Mouse (Mus musculus) urinary bladder, postnatal 14 days (tissue): ENCODE data around the gene Ankrd31.
A peak's percentile ranks its signal among the peaks of the same experiment; 100 is the strongest.
"Not testable (repeated sequence)": the region's sequence is repeated elsewhere in the genome, so short reads cannot be mapped to it uniquely, and the experiment has no call there.

ENCODE experiments used
- DNase-seq: peaks from one replicate; pipeline ENCODE4 v3.0.0; 2021; ENCODE audit warnings: low spot score

The Ankrd31 gene

DNA sequence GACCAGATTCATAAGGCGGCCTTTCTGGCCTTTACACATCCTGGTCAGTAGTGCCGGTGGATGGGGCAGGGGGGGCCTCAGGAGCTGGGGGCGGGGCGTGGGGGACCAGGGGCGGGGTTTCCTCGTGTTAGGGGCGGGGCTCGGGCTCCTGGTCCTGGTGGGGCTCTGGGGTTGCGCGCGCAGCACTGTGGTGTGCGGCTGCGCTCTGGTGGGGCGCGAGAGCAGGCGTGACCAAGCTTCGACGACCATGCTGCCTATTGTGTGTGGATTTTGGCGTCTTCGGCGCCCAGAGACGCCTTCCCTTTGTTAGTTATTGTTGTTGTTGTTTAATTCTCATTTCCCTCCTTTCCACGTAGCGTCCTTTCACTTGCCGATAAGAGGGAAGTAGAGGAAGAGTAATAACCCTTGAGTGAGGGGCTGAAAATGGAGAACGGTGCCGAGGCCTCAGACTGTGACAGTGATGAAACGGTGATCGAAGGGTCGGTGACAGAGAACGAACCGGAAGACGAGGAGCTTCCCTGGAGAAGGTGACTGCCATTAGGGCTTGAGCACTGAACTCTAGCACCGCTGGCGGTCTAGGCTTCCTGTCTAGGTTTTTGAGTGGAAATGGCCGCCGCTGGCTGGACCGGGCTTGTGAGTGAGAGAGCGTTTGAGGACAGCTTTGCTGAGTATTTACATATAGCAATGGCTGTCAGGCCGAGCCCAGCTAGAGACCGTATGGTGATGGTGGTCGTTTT is at the start of gene Ankrd31:
TSS of gene Ankrd31 (plus strand) at position 164 of the 737 bp plus-strand sequence.
- DNase-seq = no peak

DNA sequence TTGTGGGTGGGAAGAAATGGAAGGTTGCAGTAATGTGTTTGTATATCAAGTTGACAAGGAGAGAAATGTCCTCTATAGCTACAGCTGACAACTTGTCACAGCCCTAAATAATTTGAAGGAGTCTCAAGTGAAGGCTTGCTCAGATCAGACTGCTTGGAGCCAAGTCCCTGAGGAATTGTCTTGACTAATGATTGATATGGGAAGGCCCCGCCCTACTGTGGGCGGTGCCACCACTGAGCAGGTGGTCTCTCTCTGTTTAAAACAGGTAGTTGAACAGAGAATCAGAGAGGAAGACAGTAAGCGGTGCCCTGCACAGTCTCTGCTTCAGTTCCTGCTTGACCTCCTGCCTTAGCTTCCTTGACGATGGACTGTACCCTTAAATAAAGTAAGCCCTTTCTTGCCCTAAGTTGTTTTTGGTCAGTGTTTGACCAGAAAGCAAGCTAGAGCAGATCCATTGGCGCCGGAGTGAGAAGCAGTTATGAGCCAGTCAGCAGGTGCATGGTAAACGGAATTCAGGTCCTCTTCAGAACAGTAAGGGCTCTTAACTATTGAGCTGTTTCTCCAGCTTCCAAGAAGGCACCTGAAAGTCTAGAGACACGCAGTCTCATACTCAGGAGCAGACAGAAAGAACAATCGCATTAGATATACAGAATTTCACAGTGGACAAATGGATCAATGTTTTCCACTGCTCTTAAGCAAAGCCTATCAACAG is 45.3 kb upstream of the Ankrd31 start:
- DNase-seq = no peak

DNA sequence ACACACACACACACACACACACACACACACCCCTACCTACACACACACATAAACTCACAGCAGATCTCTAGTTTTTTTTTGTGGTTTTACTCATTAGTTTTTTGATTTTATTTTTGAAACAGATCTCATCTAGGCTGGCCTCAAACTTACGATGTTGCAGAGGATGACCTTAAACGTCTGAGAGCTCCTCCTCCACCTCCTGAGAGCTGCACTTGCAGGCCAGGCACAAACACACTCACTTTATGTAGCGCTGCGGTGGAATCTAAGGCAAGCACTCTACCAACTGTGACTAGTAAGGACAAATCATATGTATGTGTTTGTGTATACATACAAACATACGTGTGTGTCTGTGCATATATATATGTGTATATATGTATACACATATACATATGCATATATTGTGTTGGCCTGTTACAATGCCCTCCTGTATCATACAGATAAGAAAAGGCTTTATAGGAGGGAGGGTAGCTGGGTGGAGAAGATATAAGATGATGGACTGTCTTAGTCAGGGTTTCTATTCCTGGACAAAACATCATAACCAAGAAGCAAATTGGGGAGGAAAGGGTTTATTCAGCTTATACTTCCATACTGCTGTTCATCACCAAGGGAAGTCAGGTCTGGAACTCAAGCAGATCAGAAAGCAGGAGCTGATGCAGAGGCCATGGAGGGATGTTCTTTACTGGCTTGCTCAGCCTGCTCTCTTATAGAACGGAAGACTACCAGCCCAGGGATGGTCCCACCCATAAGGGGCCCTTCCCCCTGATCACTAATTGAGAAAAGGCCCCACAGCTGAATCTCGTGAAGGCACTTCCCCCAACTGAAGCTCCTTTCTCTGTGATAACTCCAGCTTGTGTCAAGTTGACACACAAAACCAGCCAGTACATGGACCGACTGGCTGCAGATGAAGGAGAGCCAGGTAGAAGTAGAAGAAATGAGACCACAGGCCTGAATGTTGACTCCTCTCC is 38.5 kb upstream of the Ankrd31 start:
- DNase-seq = no peak

DNA sequence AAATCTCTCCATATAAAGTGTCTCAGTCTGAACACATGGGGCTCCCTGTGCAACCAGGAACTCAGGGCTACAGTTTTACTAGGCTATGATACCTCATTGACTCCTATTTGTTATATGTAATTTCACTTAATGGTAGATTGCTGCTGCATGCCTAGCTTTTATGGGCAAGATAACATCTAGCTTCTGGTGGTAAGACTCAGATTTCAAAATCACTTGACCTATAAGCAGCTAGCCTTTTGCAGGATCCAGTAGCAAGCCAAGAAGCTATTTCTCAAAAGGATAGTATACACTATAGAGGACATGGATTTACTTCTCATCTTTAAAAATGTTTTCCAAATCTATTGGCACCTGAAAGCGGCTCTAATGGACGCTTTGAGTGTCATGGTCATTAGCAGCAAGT is 31.8 kb upstream of the Ankrd31 start:
- DNase-seq = no peak

DNA sequence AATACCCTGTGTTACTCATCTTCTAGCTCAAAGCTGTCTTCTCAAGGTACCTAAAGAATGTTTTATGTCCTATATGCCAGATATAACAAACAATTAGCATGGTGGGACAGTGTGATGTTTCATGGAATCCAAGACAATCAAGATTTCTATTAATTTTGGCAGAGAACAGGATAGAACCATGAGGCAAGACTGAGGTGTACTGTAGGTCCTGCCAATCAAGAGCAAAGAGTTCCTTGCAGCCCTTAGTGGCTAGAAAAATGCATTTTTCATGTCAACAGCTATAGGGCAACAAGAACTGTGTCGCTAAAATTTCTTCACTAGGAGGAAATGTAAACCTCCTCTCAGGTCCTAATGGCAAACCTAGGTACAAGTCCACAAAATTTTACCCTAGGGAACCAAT is 30.3 kb upstream of the Ankrd31 start:
- DNase-seq = no peak

DNA sequence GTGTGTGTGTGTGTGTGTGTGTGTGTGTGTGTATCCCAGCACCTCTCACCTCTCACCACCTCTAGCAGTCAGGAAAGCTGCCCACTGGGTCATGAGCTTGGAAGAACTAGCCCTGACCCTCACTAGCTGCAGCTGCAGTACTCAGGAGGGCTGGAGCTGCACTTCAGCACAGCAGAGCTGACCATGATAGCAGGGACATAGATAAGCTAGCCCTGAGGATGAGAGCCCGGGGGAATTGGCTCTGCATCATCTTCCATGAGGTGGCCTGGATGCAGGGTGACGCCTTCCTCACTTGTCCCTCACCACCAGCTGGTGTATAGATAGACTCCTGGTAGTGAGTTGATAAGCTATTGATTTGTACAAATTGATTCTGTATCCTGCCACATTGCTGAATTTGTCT is 28.1 kb upstream of the Ankrd31 start:
- DNase-seq = no peak

DNA sequence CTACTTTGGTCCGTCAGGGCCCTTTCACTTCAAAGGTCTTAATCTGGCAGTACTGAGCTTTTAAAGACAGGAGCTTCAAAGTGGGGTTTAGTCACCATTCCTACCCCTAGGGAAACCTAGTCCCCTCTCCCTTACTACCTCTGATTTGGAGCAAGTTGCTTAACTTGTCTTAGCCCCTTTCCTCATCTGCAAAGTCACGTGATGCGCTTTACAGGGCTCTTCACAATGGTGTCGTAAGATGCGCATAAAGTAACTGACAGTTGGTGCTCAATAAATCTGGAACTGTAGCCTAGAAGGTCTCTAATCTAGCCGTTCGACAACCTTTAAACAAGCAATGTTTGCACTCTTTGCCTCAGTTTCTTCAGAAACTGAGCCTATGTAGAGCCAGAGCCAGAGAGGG is 19.8 kb upstream of the Ankrd31 start:
- no peak for DNase-seq

DNA sequence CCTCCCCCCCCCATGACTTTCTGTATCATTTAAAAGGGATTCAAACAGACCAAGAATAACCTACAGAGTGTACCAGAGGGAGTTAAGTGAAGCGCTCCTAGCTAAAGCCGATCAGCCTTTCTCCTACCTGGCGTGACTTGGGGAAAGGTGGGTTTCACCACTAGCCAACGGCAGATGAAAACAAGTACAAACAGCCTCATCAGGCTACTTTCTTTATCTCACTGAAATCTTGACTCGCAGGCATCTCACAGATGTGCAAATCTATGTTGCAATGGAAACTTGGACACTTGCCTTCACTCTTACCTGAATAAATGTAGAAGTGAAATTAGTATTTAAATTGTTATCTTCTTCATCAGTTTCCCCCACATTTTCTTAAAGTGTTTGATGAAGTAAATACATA is 18.9 kb upstream of the Ankrd31 start:
- DNase-seq = no peak

DNA sequence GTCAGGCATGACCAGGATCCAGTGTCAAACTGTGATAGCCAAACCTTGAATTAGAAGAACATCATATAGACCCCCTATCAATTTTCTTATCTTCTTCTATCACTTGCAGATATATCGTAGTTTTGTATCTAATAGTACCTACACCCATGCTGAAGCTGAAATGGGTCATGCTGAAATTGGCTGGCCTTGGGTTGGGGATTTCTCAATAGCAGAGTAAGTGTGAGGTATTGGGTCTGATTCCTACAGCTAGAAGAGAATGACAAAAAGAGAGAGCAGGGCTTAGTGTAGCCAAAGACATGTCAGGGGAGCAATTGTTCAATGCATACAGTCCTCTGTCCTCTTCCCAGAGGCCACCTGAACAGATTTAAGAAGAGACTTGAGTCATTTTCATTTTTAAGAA is 18.0 kb upstream of the Ankrd31 start:
- DNase-seq = no peak

DNA sequence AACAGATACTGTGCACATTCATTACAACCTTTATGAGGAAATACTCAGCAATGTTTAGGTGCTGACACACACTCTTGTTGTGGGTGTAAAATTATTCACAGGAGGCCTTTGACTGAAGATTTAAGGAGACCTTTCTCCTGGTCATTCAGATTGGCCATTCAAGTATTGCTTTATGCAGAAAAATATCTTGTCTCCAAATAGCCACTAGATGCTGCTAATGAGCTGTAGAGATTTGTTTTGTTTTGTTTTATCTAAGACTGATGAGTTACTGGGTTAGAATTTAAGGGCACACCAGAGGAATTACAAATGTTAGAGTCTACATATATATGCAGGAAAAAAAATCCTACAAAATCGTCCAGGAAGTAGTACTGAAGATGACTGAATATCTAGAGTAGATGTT is 12.9 kb upstream of the Ankrd31 start:
- no peak for DNase-seq

DNA sequence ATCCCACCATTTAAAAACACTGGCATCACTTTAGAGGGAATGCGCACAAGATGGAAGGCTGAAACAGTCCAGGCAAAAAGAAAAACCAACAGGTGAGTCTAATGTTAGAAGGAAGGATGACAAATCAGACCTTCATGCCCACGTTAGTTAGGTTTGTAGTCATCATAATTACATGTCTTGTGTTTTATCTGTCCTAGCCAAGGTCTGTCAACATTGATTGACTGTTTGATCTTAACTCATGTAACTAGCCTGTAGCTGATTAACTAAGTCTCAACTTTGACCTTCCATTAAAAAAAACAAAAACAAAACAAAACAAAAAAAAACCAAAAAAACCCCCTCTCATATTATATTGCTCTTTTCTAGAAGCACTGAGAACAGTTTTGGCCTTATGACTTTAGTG is 7.9 kb upstream of the Ankrd31 start:
- no peak for DNase-seq

DNA sequence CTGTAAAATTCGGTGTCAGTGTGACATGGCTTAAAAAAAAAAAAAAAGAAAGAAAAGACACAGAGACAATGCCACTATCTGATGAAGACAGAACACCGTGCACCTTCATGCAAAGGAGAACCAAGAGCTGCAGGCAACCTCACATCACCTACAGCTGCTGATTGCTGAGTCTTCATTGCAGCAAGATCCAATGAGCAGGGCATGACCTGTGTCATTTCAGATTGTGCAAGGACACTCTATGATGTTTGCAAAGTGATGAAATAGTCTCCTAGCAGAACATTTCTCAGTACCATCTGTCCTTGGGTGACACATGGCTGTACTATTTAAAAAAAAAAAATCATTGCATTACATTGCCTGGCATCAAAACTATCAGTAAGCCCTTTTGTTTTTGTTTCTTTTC is 5.2 kb upstream of the Ankrd31 start:
- no peak for DNase-seq

DNA sequence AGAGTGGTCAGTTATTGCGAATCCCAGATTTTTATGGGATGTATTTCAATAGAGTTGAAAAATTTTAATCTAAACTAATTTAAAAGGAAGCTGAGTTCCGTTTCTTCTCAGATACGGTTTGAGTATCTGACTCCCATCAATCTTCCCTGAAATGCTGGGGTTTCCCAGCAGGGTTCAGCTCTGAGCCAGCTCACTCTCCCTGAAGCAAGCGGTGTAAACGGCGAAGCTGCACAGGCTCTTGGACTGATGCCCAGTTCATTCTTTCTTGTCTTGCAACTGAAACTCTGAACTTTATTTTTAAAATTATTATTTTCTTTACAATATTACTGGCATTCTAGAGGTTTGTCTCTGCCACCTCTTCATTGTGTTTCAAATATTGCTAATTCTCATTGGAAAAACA is 2.0 kb upstream of the Ankrd31 start:
- DNase-seq = no peak

DNA sequence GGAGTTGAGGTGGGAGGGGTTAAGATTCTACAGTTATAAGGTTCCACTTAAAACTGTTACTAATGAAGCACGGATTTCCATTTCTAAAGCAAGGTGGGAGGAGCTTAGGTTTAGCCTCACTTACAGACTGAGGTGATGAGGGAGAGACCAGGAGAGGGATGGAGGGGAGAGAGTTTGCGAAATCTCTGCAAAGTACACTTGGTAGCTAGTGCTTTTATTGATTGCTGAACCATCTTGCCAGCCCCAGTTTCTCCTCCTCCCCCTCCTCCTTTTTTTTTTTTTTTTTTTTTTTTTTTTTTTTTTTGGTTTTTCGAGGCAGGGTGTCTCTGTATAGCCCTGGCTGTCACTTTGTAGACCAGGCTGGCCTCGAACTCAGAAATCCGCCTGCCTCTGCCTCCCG is 1.8 kb downstream of the Ankrd31 start:
- DNase-seq = no peak

DNA sequence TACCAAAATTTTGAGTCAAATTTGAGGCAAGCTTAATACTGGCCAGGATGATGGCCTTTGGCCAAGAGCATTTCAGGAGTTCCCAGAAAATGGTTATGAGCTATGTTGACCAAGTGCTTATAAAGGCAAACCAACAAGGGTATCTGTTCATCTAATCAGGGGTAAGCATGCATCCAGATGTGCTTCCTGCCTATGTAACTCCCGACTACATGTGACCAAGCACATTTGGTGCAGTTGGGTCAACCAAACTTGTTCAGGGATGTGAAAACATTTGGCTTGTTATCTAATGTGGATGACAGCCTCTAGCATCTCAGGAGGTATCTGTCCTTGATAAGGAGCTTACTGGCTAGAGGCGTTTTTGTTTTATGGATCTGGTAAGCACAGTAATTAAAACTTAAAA is 12.8 kb downstream of the Ankrd31 start:
- DNase-seq = no peak

DNA sequence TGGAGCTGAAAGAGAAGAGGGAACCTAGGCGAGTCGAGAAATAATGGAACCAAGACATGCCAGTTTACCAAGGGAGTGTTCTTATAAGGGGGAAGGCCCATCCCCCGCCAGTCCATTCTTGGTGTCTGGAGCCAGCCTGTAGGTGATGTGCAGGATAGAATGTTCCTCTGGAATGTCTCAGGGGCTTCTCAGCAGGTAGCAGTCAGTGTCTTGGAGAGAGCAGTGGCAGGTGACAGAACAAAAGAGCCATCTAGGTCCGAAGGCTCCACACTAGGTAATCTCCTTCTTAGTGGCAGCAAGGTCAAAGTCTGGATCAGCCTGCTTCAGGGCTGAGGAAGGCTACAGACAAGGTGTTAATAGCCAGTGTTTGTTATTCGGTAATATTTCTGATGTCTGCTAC is 38.0 kb downstream of the Ankrd31 start:
- not testable (repeated sequence) for DNase-seq

DNA sequence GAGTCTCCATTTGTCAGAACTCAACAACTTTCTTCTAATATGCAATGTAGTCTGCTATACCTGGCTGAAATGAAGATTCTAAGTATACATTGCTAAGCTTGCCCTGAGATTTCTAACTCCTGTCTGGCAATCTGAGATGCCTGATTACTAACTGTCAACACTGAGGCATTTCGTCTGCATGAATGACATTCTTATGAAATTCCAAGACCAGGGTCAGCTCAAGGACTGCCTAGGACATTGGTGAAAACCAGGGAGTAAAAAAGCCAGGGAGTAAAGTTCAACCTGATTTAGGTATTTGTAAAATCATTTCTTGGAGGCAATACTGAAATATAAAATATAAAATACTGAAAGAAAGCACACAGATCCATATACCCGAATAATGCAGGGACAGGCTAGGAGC is 45.4 kb downstream of the Ankrd31 start:
- no peak for DNase-seq

DNA sequence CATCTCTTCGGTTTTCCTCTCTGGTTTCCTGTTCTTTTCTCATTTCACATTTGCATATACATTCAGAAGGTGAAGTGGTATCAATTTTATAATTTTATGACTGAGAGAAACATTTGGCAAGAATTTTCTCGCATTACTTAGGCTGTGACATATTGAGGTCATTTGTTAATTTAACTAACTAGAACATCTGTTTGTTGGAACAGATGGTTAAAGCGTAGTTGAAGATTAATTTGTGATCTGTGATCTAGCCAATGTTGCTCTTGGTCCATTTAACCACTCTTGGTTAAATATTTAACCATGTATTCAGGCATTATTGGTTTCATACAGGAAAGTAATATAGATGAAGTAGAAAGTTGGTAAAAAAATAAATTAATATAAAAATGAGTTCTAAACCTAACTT is 47.2 kb downstream of the Ankrd31 start:
- DNase-seq = no peak

DNA sequence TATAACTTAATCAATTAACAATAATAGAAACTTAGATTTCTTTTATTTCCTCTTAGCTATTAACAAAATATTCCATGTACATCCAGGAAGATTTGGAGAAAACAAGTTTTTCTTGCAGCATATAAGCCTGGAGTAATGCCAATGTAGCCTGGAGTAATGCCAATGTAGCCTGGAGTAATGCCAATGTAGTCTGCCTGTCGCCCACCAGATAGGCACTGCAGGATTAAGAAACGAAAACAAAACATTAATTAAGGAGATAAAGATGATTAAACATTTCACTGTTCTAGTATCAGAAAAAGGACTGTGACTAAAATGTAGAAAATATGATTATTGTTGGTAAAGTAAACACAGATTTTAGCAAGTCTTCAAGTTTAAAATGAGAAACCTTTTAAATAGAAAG is 49.4 kb downstream of the Ankrd31 start:
- no peak for DNase-seq

DNA sequence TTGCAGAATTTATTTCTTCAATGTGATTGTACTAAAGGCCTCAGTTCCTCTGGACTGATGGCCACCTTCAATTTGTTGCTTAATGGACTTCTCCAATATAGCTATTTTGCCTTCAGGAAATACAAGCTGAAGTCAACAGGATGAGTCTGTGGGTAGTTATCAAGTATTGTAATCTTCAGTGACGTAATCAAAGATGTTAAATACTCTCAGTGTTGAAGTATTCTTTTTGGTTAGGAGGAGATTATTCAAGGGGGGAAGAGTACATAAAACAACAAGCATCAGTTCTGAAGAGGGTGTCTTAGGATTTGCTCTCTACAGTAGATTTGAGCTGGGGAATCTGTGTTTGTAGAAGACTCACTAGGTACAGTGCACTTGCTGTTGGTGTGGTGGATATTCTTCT is 101.7 kb downstream of the Ankrd31 start:
- DNase-seq = no peak

DNA sequence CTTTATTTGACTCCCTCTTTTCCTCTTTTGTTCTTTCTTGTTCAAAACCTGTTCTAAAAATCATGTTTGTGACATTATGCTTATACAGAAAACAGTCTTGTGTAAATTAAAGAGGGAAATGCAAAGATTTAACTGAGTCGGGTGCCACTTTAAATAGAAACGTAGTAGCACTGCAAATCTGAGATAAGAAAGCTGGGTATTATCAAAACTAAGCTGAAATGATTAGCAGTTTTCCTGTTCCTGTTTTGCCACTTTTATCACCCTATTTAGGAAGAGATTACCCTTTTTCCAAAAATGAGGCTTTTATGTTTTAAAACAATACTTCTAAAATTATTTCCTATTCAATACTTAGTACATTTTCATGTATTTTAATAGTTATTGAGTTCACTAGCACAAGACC is 104.1 kb downstream of the Ankrd31 start:
- no peak for DNase-seq

DNA sequence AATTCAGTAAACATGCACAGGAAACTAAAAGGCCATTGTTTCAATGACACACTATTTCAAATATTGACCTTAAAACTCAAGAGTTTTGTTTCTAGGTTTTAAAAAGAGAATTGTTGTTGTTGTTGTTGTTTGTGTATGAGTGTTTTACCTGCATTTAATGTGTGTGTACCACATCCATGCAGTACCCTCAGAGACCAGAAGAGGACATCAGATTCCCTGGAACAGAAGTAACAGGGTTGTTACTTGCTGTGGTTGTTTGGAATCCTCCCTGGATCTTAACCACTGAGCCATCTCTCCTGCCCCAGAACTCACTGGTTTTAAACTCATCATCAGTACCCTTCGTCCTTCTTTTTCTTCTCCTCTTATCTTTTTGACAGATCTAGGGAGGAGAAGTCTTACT is 105.2 kb downstream of the Ankrd31 start:
- DNase-seq = no peak

DNA sequence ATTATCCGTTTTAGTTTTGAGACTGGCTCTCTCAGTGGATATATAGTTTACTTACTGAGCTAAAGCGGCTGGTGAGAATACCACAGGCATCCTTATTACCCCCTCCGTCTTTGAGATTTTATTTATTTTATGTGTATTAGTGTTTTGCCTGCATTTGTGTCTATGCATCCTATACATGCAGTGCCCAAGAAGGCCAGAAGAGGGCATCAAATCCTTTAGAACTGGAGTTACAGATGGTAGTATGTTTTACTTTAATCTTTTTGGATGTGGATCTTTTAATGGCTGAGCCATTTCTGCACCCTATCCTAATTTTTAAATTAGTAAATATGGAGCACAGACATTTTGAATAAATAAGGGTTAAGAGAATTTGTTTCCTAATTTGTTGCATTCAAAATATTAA is 107.1 kb downstream of the Ankrd31 start:
- peak; percentile 76 for DNase-seq
